Mouse (Mus musculus): ENCODE data around the gene Ulk4.

Gene Ulk4

DNA sequence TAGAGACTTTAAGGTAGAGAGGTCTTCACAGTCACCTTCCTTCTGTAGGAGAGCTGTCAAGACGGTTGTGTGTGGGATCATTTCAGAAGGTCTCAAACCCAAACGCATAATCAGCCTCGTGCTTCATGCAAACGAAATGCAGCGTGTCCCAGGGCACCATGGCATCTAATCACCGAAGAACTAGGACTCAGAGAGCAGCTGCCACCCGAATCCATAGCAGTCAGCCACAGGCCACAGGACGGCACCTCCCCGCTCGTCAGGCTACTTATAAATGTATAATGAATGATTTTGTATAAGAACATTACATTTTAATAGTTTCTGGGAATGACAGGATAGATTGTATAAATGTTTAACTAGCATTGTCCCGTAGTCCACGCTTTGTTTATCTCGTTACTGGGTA, 257.1 kb downstream of the Ulk4 start:
- no peak for DNase-seq (ENCODE audit: low spot score in 2 of 2)

DNA sequence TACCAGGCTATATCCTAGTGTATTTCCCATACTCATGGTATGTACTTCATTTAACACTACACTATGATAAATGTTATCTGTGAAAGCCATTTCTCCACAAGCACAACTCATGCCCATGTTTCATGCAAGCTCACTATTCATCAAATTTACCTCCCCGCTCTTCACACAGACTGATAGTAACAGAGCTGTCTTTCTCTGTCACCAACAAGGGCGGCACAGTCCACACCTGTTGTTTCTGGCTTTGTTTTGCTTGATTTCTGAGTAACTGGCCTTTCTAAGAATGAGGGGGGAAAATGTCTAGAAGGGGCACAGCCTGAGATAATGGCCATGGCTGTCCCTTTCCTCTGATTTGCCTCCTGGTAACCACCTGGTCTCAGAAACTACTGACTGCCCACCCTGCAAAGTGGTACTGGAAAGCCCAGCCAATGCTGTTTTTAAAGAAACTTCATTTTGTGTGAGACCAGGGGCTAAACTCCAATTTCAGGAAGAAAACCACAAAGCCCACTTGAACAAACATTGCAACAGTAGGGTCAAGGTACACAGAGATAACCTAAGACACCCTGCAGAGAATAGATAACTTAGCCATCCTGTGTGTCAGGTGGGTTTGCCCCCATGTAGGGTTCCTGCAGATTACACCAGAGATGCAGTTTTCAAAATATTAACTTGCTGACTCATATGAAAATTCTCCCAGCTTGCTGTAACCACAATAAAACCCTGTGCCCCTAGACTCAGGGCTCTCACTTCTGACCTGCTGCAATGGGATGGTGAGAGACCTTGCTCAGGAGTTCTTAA, 258.3 kb downstream of the Ulk4 start:
- DNase-seq (ENCODE audit: low spot score in 2 of 2), result no peak

DNA sequence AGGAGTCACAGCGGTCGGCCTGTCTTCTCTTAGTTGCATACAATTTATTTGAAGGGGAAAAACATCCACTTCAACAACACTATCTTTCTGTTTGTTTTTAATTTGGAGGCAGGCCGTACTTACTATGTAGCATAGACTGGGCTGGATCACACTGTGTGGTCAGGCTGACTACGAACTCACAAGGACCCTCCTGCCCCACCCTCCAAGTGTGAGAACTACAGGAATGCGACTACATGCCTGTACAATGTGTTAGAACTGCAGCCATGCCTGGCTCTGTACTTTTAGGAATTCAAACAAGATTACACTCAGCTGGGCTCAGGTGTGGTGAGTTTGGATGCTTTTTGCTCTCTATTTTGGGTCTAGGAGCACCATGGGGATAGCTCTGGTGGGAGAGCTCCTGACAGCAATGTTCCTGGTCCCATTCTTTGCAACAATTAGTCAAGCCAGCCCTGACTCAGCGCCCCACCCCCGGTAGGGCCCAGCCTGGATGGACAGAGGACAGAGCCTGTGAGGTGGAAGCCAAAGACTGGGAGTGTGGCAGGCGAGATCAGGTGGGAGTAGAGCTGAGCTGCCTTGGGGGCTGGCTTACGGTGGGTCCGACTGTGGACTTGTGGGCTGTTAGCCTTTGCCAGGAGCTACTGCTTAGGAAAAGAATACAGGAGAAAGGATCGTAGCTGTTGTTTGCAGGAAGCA, 261.0 kb downstream of the Ulk4 start:
- no peak for DNase-seq (ENCODE audit: low spot score in 2 of 2)

DNA sequence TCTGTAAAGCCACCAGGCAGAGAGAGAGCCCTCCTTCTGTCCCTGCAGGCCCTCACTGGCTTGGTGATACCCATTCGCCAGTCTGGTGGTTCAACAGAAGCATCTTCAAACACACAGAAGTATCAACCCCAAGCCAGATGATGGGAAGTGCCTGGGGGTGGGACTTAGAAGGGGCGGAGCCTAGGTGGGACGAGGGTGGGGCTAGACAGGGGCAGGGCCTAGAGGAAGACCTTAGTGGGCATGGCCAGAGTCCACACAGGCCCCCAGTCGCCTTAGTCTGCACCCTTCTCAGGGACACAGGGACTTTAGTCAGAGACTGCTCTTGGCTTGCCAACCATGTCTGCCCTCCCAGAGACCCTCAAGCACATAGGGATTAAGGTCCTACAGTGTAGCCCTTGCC, 265.5 kb downstream of the Ulk4 start:
- no peak for DNase-seq (ENCODE audit: low spot score in 2 of 2)

DNA sequence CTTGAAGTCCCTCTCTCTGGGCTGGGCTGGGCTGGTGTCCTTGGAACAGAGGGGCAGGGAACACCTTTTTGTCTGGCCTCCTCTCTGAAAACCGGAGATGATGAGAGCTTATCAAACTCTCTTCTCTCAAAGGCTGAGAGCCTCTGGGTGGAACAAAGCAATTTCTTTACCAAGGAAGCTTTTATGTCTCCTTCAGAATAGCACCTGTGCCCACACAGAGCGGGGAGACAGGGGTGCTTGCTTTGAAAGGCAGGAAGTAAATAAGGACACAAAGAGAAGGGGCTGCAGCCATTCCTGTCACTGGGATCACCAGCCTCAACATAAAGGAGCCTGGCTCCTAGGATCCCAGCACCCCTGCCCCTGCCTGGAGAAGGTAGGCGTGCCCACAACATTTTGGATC, 266.5 kb downstream of the Ulk4 start:
- no peak for DNase-seq (ENCODE audit: low spot score in 2 of 2)

DNA sequence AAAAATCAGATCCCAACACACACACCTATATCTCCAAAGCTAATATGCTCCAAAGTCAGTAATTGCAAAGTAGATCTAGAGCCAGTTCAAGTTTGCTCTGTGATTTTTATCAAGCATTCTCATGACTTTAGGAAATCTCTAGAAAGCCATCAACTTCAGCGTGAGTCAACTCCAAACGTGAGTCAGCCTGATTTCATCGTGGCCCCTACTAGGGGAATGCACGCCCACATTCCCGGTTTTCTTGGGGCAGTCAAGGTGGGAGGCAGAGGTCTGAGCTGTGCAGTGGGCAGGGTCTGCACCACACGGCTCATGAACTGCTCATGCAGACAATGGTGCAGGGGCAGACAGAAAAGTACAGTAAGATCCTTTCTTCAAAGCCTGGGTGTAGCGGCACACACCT, 271.0 kb downstream of the Ulk4 start:
- DNase-seq (ENCODE audit: low spot score in 2 of 2), result no peak

DNA sequence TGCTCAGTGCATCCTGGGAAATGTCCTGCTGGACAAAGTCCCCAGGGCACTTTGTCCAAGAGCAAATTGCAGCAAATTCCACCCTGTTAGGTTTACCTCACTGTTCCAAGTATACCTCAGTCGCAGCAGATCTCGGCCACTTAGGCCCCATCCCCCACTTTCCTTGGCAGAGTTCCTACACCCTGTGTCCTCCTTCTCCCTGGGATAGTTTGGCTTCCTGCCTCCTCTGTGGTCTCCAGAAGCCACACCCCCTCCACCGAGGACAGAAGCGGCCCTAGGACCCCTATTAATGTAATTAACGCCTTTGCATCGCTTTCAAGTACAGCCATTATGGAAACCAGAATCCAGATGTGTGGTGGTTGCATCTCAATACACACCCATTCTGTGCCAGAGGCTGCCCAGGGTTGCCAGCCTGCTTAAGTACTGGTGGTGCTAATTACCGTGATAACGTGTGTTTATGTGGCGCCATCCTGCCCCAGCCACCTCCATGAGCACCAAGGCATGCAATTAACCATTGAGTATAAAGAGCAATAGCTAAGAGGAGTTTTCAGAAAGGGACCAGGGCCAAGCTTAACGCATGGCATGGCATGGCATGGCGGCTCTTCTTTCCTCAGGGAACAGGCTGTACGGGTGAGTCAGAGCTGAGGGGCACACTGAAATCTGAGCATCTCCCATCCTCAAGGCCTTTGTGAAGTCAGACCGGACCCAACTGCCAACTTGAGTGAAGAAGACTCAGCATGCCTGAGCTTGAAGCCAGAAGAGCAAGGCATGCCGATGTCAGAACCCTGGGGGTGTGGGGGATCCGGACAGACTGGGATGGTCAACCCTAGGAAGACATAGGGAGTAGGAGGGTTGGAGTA, 275.1 kb downstream of the Ulk4 start:
- no peak for DNase-seq (ENCODE audit: low spot score in 2 of 2)

DNA sequence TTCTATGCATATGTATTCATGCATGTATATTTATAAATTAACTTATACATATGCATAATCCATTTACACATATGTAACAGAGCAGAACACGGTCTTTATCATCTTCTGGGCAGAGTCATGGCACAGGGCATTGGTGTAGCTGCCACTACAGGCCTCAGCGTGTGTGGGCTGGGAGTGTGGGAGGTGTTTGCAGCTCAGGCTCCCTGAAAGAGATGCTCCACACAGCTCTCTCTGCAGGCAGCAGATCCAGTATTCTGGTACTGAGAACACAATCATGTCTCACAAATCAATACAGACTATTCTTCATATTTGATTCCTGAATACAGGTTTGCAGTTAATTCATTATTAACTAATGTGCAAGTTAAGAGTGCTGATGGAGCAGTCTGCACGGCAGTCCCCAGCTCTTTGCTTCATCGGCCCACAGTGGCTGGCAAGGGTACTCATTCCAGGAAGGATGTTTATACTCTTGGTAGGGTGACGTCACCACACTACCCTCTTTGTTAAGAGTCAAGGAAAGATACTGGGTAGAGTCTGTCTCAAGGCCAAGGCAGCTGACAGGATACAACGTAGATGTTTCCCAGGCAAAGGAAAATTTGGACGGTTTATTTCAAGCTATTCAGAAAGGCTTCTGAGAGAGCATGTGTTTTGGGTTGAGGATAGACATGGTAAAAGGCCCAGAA, 276.2 kb downstream of the Ulk4 start:
- no peak for DNase-seq (ENCODE audit: low spot score in 2 of 2)

DNA sequence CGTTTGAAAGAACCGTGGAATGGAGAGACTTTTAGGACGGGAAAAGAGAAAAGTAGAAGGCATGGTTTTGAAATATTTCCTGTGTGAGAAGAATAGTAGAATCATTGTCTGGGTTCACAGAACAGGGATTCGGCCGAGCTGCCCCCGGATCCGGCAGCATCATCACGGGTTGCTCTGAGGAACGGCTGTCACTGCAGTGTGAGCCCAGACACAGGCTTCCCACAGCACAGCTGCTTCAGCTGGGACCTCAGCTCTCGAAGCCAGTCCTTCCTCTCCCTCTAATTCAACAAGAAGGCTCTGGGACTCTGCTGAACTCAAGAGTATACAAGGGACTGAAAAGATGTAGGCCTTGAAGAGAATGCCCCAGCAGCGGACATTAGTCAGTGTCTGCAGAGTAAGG, 278.3 kb downstream of the Ulk4 start:
- DNase-seq (ENCODE audit: low spot score in 2 of 2), result no peak

DNA sequence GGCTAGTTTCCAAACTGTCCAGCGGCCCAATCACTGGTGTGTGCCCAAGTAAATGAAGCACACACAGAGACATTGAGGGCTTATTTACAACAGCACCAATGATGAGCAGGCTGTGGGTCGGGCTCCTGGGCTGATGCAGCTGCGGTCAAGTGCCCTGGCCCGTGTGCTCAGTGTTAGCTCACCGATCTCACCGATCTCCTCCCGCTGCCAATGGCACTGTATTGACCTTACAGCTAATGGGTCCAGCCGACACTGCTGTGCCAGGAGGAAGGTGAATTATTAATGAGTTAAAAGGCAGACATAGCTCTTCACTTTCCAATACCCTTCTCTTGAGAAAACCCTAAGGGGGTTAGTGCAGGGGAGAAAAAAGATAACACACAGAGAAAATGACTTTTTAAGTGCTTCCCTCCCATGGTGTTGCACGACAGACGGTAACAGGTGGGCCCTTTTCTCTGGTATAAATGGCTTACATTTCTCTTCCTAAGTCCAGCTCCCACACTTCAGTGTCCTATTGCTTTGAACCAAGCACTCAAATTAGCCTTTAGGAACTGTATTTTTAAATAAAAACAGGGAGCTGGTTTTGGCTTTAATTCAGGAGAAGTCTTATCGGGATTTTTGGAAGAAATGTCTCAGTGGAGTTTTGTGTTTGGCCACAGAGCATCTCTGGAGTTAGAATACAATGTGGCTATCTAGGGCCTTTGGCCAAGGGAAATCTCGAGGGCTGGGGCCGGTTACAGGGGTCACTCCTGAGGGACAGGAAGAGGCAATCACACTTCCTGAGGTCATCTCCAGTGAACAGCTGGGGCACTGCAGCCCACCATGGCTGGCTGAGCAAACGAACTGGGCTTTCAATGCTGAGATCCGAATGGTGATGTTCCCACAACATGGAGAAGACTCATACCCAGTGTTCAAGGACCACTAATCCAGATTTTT, 282.5 kb downstream of the Ulk4 start:
- no peak for DNase-seq (ENCODE audit: low spot score in 2 of 2)

DNA sequence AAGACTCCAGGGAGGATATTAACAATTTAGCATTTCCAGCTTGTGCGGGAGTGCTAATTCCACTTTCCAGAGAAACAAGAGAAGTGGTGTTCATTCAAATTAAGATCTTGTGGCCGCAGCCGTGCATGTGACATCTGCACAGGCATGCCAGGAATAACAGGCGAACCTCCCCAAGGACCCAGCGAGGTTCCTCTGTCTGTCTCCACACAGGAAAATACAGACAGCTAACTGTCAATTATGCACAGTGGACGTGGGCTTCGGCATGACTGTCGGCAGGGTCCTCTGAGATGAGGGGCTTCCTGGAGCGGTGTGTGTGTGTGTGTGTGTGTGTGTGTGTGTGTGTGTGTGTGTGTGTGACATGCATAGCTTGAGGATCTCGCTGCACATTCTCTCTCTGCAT, 284.0 kb downstream of the Ulk4 start:
- no peak for DNase-seq (ENCODE audit: low spot score in 2 of 2)

DNA sequence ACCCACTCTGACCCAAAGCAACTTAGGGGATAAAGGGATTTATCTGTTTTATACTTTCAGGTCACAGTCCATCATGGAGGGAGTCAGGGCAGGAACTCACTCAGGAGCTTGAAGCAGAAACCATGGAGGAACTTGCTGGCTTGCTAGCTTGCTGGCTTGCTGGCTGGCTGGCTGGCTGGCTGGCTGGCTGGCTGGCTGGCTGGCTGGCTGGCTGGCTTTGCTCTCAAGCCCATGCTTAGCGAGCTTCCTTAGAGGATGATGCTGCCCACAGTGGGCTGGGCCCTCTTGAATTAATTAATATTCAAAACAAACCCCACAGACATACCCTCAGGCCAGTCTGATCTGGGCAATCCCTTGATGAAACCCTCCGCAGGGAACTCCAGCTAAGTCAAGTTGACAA, 285.2 kb downstream of the Ulk4 start:
- no peak for DNase-seq (ENCODE audit: low spot score in 2 of 2)

DNA sequence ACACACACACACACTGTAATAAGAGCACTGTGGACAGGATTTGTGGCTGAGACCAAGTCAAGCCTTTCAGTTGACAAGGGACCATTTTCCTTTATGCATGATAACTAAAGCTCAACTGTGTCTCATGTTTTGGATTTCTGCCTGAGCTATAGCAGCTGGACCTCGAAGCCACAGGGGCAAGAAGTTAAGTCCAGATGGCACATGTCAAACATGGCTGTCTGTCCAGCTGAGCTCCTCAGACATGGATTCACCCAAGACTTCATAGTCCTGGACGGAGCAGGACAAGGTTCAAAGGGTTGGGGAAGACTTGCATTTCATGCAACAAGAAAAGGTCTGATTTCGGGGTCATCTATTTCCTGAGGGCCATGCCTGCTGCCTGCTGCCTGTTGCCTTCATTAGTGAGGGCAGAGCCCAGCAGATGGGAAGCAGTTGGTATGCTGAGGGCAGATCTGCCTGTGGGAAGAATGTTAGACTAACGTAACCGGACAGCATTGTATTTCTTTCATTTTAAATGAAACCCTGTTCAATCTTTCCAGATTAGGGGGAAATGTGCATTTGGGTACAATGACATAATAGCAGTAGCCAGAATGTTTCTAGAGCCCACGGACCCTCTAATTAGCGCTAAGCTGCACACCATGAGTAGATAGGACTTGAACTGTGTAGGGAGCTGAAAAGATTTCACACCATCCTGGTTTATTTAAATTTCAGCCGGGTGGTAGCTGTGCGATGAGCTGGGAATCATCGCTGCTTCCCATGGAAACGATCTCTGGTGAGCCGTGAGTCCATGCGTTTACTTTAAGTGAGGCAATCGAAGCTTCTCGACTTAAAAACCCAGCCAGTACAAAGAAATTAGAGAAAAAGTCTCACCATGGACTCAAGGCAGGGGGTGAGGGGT, 286.9 kb downstream of the Ulk4 start:
- DNase-seq (ENCODE audit: low spot score in 2 of 2), result no peak

DNA sequence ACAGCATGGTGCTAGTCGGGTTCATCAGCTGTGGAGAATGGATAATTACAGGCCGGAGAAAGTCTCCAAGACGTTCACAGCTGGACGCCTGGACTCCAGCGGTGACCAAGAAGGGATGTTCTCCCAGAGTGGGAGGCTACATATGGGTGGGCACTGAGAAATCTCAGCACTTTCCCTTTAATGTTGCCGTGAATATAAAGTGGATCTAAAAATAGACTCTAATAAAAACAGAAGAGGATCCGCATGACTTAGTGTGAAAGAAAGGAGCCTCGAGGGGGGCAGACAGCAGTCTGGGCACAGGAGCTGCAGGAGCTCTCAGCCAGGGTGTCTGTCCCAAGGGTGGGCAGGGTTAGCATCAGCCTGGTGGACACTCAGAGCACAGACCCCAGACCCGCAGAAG, 288.9 kb downstream of the Ulk4 start:
- DNase-seq (ENCODE audit: low spot score in 2 of 2), result no peak

DNA sequence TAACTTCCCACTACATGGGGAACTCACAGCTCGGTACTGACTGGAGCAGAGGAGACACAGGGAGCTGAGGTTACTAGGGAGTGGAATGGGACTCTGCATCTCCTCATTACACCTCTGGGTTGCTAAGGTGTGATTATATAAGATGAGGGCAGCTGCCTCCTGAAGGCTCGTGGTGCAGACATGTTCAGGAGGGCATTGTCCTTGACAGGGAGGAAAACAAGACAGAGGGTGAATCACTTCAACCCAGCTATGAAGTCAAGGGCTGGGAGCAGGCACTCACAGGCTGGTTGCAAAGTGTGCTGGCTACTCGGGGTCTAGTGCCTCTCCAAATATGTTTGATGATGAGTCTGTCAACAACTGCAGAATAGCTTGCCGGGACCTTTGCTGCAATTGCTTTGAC, 290.0 kb downstream of the Ulk4 start:
- DNase-seq (ENCODE audit: low spot score in 2 of 2), result no peak

DNA sequence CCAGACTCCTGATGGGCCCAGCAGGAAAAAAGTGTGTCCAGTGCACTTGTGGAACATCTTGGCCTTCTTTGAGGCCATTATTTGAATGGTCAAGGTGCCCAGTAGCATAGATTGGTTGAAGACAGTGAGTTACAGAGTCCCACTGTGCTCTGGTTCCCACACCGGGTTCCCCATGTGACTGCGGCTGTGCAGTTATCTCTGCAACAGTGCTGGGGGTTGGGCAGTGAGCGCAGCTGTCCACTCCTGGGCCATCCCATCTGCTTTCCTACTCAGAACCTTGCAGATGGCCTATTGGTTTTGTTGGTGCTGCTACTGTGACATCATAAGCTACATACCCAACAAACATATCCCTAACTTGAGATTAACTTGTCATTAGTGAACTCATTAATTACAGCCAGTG, 290.7 kb downstream of the Ulk4 start:
- DNase-seq (ENCODE audit: low spot score in 2 of 2), result no peak

DNA sequence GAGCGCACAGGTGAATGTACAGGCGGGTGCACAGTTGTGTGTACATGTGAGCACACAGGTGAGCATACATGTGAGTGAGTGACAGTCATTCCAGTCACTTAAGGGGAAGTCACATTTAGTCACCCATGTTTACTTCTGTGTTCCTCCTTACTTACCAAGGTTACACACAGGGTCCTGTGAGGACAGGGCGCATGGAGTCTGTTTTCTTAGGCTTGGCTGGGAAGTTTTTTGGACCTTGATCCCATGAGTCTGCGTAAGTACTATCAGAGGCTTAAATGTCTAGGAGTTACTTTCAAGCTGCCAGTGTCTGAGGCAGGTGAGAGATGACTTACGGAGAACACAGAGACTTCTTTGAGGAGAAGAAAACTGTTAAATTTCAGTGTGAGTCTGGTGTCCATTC, 291.5 kb downstream of the Ulk4 start:
- DNase-seq (ENCODE audit: low spot score in 2 of 2), result no peak

DNA sequence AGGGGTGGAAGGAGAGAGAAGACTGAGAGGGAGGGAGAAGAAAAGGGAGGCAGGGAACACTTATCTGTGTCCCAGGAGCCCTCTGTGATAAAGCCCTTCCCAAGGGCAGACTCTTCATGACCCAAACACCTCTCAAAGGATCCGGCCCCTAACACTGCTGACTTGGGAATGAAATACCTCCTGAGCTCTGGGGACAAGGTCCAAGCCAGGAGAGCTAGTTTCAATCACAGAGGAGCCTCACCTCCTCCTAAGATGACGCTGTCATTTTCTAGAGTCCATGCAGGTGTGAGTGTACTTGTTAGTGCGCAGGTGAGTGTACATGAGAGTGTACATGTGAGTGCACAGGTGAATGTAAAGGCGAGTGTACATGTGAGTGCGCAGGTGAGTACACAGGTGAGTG, 292.0 kb downstream of the Ulk4 start:
- no peak for DNase-seq (ENCODE audit: low spot score in 2 of 2)

DNA sequence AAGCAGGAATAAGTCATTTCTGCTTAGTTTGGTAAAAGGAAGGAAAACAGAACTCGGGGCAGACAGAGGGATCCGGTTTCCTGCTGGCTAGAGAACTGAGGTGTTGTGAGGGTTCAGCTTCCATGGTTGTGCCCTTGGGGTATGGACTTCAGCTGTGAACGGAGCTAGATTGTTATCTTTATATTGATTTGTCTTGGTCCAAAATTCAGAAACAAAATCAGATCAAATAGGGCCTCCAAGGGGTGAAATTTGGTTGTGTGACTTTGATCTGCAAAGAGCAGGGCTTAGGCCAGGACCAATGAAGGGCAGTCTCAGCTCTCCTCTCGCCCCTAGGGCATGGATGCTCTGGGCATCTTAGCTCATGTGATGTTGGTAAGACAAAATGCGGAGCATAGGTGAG, 292.5 kb downstream of the Ulk4 start:
- no peak for DNase-seq (ENCODE audit: low spot score in 2 of 2)

DNA sequence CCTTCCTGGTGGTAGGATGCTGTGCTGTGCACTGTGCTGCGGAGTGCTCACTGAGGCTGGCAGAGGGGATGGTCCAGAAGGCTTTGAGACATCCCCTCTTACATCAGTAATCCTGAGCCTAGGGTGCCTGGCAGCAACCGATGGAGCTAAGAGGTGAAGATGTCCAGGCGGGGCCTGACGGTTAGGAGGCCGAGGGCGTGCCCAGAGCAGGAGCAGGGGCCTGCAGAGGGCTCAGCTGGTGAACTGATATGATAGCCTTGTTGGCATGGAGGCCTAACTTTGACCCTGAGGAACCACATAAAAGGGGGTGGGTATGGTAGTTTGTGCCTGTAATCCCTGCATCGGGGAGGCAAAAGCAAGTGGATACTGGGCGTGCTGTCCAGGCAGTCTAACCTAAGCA, 293.1 kb downstream of the Ulk4 start:
- DNase-seq (ENCODE audit: low spot score in 2 of 2), result no peak
